ENCODE assay signal across 30 mouse cellular contexts in genomic region chr16:37363958-37364357, GRCm38 (mm10). TPM values are rescaled to one million over a fixed set of nuclear protein-coding genes. Genes with fewer than 3 reads are reported as not detected.
DNase-seq lines count a peak whose midpoint lies in the region; ATAC-seq and TF ChIP-seq lines count a peak whose summit lies in the region.
"Had no signal": no experiment of that assay in that cellular context is flagged by ENCODE, and none has a peak within 500 bp of the region (broad histone marks: within the 10 kb centered on the region; RNA-seq: fewer than 3 reads in every experiment).

No protein-coding gene starts in this region.

- TF ChIP-seq POLR2A in liver, adult 2 months (IDR thresholded peaks at IDR 0.05; ENCODE audit: extremely low read depth, insufficient read depth, low read length): no peak

- no peak overlapping the region for H3K4me2 ChIP-seq in kidney, embryonic 16.5 days (replicated peaks; ENCODE audit: low read depth, low read length)
- H3K4me2 ChIP-seq in liver, embryonic 11.5 days: no peak overlapping the region
- H3K4me2 ChIP-seq: embryonic facial prominence, embryonic 13.5 days; forebrain, embryonic 12.5 days; forebrain, embryonic 15.5 days; heart, embryonic 12.5 days; heart, embryonic 15.5 days; hindbrain, embryonic 13.5 days had no signal

- no peaks in the 10 kb centered on the region for H3K9me3 ChIP-seq in kidney, embryonic 16.5 days (ENCODE audit: low read length)
- no peaks in the 10 kb centered on the region for H3K9me3 ChIP-seq in liver, embryonic 11.5 days (ENCODE audit: control insufficient read depth, low read length)
- H3K9me3 ChIP-seq: embryonic facial prominence, embryonic 10.5 days; embryonic facial prominence, embryonic 13.5 days; forebrain, embryonic 12.5 days; forebrain, embryonic 15.5 days; G1E; heart, embryonic 15.5 days; hindbrain, embryonic 10.5 days had no signal

- H3K9ac ChIP-seq in kidney, embryonic 16.5 days (replicated peaks; ENCODE audit: low read length): no peak overlapping the region
- H3K9ac ChIP-seq in liver, adult 2 months (ENCODE audit: low read depth, low read length): no peak overlapping the region
- H3K9ac ChIP-seq in liver, embryonic 11.5 days (ENCODE audit: low read depth, low read length): no peak overlapping the region
- H3K9ac ChIP-seq: embryonic facial prominence, embryonic 13.5 days; forebrain, embryonic 12.5 days; forebrain, embryonic 15.5 days; heart, embryonic 12.5 days; heart, embryonic 15.5 days; hindbrain, embryonic 13.5 days had no signal

- H3K27ac ChIP-seq in kidney, embryonic 16.5 days (ENCODE audit: low read length): no peak overlapping the region
- no peak overlapping the region for H3K27ac ChIP-seq in liver, adult 2 months (replicated peaks; ENCODE audit: insufficient read depth, low read depth, low read length)
- no peak overlapping the region for H3K27ac ChIP-seq in liver, embryonic 11.5 days (ENCODE audit: low read depth, low read length)
- H3K27ac ChIP-seq: embryonic facial prominence, embryonic 10.5 days; embryonic facial prominence, embryonic 13.5 days; forebrain, embryonic 12.5 days; forebrain, embryonic 15.5 days; heart, embryonic 15.5 days; hindbrain, embryonic 10.5 days; hindbrain, embryonic 13.5 days had no signal

- ATAC-seq in kidney, embryonic 16.5 days (ENCODE audit: low FRiP score, low TSS enrichment): no peak
- ATAC-seq in liver, embryonic 11.5 days (replicated peaks; ENCODE audit: low FRiP score): no peak
- ATAC-seq: forebrain, embryonic 15.5 days; hindbrain, embryonic 16.5 days; Patski had no signal

- WGBS in kidney, embryonic 16.5 days: 87% methylated on average over 2 of the region's 2 CpGs
- WGBS in liver, adult 2 months: 76% methylated on average over 2 of the region's 2 CpGs
- 82% methylated on average over 2 of the region's 2 CpGs for WGBS in liver, embryonic 11.5 days

- TF ChIP-seq CTCF in liver, adult 2 months (IDR thresholded peaks at IDR 0.05; ENCODE audit: low read depth, low read length): no peak

- no peaks in the 10 kb centered on the region for H3K27me3 ChIP-seq in kidney, embryonic 16.5 days (ENCODE audit: insufficient read depth, low read length)
- no peaks in the 10 kb centered on the region for H3K27me3 ChIP-seq in liver, adult 2 months (ENCODE audit: control insufficient read depth, insufficient read depth, low read length)
- H3K27me3 ChIP-seq in liver, embryonic 11.5 days (replicated peaks; ENCODE audit: control insufficient read depth, insufficient read depth, low read length): no peaks in the 10 kb centered on the region
- H3K27me3 ChIP-seq: CH12.LX; embryonic facial prominence, embryonic 13.5 days; forebrain, embryonic 12.5 days; forebrain, embryonic 15.5 days; heart, embryonic 12.5 days; heart, embryonic 15.5 days; hindbrain, embryonic 13.5 days had no signal

- H3K79me2 ChIP-seq in liver, adult 2 months (ENCODE audit: control insufficient read depth, insufficient read depth, low read length): no peaks in the 10 kb centered on the region

- DNase-seq in cerebellum, postnatal 10 days: peak; percentile 37 to 56
- no peak for DNase-seq in cerebellum, adult 11 months
- DNase-seq in kidney, adult 8-10 months: peak; percentile 12 to 20
- peak; percentile 35 for DNase-seq in liver, adult 2 months (ENCODE audit: extremely low read depth, low read depth, low spot score)
- DNase-seq in liver, embryonic 11.5 days (ENCODE audit: low spot score): no peak
- DNase-seq: adrenal gland, postnatal 10 days; adrenal gland, postnatal 36 days; B cell, adult 2 months; cerebellum, adult 11-12 months; cerebellum, adult 8-10 months; embryo, embryonic 11 days; gastrocnemius, postnatal 25 days; heart, adult 18-20 months; heart, postnatal 10 days; heart, postnatal 36 days had no signal

- no peaks in the 10 kb centered on the region for H3K36me3 ChIP-seq in kidney, embryonic 16.5 days (ENCODE audit: insufficient read depth, low read length)
- H3K36me3 ChIP-seq in liver, adult 2 months (ENCODE audit: control insufficient read depth, insufficient read depth, low read length): no peaks in the 10 kb centered on the region
- no peaks in the 10 kb centered on the region for H3K36me3 ChIP-seq in liver, embryonic 11.5 days (ENCODE audit: control insufficient read depth, insufficient read depth, low read length)
- H3K36me3 ChIP-seq: embryonic facial prominence, embryonic 10.5 days; embryonic facial prominence, embryonic 13.5 days; forebrain, embryonic 12.5 days; forebrain, embryonic 15.5 days; G1E; heart, embryonic 12.5 days; heart, embryonic 15.5 days; hindbrain, embryonic 10.5 days had no signal

- no peaks in the 10 kb centered on the region for H3K4me1 ChIP-seq in kidney, embryonic 16.5 days (ENCODE audit: insufficient read depth, low read length)
- no peaks in the 10 kb centered on the region for H3K4me1 ChIP-seq in liver, adult 2 months (ENCODE audit: control insufficient read depth, insufficient read depth, low read length)
- no peaks in the 10 kb centered on the region for H3K4me1 ChIP-seq in liver, embryonic 11.5 days (replicated peaks; ENCODE audit: control insufficient read depth, insufficient read depth, low read length)
- H3K4me1 ChIP-seq: embryonic facial prominence, embryonic 10.5 days; embryonic facial prominence, embryonic 13.5 days; forebrain, embryonic 12.5 days; forebrain, embryonic 15.5 days; heart, embryonic 12.5 days; heart, embryonic 15.5 days; hindbrain, embryonic 10.5 days; hindbrain, embryonic 13.5 days had no signal

- no peak overlapping the region for H3K4me3 ChIP-seq in kidney, embryonic 16.5 days (ENCODE audit: low read length)
- no peak overlapping the region for H3K4me3 ChIP-seq in liver, adult 2 months (ENCODE audit: insufficient read depth, low read depth, low read length)
- no peak overlapping the region for H3K4me3 ChIP-seq in liver, embryonic 11.5 days (ENCODE audit: low read depth, low read length)
- H3K4me3 ChIP-seq: embryonic facial prominence, embryonic 10.5 days; embryonic facial prominence, embryonic 13.5 days; erythroblast, embryonic 14.5 days; forebrain, embryonic 12.5 days; forebrain, embryonic 15.5 days; heart, embryonic 12.5 days; heart, embryonic 15.5 days; hindbrain, embryonic 10.5 days; hindbrain, embryonic 13.5 days had no signal

RNA-seq across cellular contexts. Expression of gene Stxbp5l, which starts 20.8 kb away (rescaled TPM):
- 1.5 and 4.0 TPM in 2 replicates for polyA plus RNA-seq in kidney, embryonic 16.5 days (2015; fragmentation: Nextera tagmentation; extraction: Ambion mirVana)
- 0.46 and 2.3 TPM in 2 replicates for total RNA-seq in liver, adult 2 months (2014; rRNA removed)
- polyA plus RNA-seq in liver, adult 2 months (2012; rRNA removed): 0.02 TPM in 1 of 2 replicates, not detected in the other
- 0.25 and 0.26 TPM in 2 replicates for polyA plus RNA-seq in liver, embryonic 11.5 days (2014; fragmentation: Nextera tagmentation; extraction: Ambion mirVana)
- total RNA-seq: heart, adult 18-20 months; heart, postnatal 36 days had no signal
- polyA plus RNA-seq: erythroblast, embryonic 14.5 days; G1E; gonadal fat pad, adult 2 months had no signal

Comparison
In these comparisons a context has a peak if more than half of its experiments do, and no peak if none do; other contexts are left out.
1. DNase-seq: peak in cerebellum, postnatal 10 days (2 of 2), kidney, adult 8-10 months (2 of 2) and liver, adult 2 months (single experiment); none in cerebellum, adult 11 months (single experiment) and liver, embryonic 11.5 days (single experiment).